Mouse (Mus musculus) right cerebral cortex, postnatal 4 days (tissue): Measurements from ENCODE around the gene Dedd2.
"Not testable (repeated sequence)": the region's sequence is repeated elsewhere in the genome, so short reads cannot be mapped to it uniquely, and the experiment has no call there.

Source experiments
- DNase-seq: peaks from one replicate; pipeline ENCODE4 v3.0.0-alpha.2; 2022

Gene Dedd2

GRCm38 (mm10) chr7:25220457-25221101, at the start of gene Dedd2:
Dedd2 (minus strand) TSS chr7:25220615.
- no peak for DNase-seq

- no peak for DNase-seq
These were observed 49.3 kb upstream of the Dedd2 start for GRCm38 (mm10) chr7:25269545-25270271.

DNA sequence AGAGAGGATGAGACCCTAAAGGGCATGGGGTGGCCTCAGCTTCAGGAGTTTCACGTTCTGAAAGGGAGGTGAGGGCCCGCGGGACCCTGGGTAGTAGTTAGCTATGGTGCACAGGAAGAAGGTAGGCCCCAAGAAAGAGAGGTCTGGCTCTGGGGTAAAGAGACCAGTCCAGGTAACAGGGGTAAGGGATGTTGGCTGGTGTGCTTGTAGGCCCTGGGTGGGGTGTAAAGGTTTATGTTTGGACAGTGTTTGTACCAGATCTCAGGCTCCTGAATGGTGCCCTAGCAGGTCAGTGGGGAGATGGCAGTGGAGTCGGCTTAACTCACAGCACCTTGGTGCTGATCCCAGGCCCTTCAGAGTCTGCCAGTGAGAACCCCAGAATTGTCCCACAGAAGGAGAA, 48.6 kb upstream of the Dedd2 start:
- DNase-seq = peak; percentile 14

GRCm38 (mm10) chr7:25268588-25268987, 48.2 kb upstream of the Dedd2 start:
- no peak for DNase-seq

GRCm38 (mm10) chr7:25267751-25268463, 47.5 kb upstream of the Dedd2 start:
- peak; percentile 98 for DNase-seq

DNA sequence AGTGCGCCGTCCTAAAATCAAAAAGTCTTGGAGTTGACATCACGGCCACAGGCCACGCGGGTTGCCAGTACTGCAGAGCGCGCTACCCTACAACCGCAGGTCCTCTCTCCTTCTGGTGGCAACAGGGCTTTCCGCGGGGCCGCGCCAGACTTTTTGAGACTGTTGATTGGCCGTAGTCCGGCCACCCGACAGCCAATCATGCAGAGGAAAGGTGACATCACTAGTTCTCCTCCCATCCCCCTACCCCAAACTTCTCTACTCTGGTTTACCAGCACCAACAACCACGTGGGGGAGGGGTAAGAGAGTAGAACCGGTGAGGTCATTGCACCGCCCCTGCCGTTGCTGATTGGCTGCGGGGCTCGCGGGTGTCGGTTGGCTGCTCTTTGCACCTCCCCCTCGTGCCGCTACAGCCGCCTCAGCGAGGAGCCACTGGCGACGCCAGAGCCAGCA, 46.9 kb upstream of the Dedd2 start, which contains the start of gene Cic:
Gene Cic, plus strand, starts transcription at position 404 of the 450 bp plus-strand sequence.
- peak; percentile 93 for DNase-seq

- no peak for DNase-seq
These were observed 46.0 kb upstream of the Dedd2 start for GRCm38 (mm10) chr7:25266180-25266962.

GRCm38 (mm10) chr7:25265743-25266142, 45.3 kb upstream of the Dedd2 start:
- not testable (repeated sequence) for DNase-seq

- no peak for DNase-seq
These were observed 43.8 kb upstream of the Dedd2 start for GRCm38 (mm10) chr7:25263968-25264870.

- DNase-seq = no peak
These were observed 41.5 kb upstream of the Dedd2 start for GRCm38 (mm10) chr7:25261896-25262295.

DNA sequence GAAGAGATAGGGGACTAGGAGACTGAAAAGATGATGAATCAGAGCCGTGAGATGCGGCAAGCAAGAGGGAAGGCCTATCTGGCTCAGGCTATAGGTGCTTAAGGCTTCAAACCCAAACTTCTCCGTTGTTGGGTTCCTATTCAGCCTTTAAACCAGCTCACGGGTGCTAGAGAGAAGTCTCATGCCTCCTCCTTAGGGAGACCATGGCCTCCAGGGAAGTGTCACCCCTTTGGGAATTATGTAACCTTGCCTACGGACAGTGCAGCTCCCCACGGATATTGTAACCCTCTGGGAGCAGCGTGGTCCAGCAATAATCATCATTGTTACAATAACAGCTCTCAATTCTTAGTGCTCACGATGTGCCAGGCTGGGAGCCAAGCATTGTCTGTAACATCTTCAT, 31.4 kb upstream of the Dedd2 start:
- no peak for DNase-seq

GRCm38 (mm10) chr7:25251071-25251791, 30.8 kb upstream of the Dedd2 start:
- DNase-seq = peak; percentile 69

GRCm38 (mm10) chr7:25250141-25250972, 29.9 kb upstream of the Dedd2 start, which contains the start of gene Erf:
Erf (minus strand) TSS chr7:25250761.
- DNase-seq = peak; percentile 97

GRCm38 (mm10) chr7:25249314-25250140, 29.1 kb upstream of the Dedd2 start:
- peak; percentile 74 for DNase-seq

DNA sequence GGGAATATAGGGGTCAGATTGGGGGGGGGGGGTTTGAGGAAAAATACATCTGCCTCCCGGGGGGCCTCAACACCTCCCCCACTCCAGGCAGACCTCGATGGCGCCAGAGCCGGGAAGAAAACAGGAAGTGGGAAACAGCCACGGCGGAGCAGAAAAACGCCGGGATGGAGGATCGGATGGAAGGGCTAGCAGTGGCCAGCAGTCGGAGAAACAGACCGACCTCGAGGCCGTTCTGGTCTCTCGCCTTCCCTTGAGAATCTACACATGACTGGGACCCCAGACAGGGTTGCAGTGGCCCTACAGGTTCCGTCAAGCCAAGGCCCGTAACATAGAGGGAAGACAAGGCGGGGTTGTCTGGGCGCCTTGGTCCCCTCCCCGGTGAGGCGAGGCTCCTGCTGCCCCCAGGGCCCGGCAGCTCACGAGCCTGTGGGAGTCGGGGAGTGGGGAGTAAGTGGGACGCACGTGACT, 28.5 kb upstream of the Dedd2 start:
- no peak for DNase-seq

DNA sequence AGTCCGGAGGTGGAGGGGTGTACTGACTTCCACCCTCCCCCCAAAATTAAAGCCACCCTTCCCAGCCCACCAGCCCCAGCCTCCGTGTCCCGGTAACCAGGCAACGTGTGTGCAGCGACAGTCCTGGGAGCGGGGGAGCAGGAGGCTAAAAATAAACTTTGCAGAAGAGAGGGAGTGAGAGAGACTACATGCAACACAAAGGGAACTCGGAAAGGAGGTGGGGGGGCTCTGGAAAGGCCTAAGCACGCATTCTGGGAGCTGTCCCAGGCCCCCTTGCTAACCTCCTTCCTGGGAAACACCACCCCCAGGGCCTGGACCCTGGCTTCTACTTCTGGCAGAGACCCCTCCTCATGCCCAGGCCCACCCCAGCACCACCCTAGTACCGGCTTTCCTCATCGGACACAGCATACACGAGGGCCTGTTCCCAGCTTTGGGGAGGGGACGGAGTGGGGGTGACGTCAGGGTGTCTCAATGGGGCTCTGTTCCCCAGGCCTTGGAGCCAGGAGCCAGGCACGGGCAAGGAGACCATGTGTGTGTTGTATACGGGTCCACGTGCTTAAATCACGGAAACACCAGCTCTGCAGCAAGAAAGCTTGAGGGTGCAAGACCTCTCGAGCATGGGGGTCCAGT, 27.7 kb upstream of the Dedd2 start:
- peak; percentile 66 for DNase-seq

DNA sequence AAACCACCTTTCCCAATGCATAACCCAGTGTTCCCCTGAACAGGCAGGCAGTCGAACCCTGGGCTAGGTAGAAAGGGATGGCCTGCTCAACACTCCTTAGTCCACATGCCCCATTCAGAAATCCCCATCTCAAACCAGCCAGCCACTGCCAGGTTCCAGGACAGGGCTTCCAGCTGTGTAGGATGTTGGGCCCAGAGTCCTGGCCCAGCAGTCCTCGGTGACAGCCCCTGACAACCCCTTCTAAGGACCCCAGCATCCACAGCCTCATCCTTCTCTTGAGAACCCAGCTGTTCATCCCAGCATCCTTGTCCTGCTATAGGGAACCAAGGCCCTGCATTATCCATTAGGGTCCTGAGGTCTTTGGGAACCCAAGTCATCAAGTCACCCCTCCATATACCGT, 27.1 kb upstream of the Dedd2 start:
- DNase-seq = no peak

DNA sequence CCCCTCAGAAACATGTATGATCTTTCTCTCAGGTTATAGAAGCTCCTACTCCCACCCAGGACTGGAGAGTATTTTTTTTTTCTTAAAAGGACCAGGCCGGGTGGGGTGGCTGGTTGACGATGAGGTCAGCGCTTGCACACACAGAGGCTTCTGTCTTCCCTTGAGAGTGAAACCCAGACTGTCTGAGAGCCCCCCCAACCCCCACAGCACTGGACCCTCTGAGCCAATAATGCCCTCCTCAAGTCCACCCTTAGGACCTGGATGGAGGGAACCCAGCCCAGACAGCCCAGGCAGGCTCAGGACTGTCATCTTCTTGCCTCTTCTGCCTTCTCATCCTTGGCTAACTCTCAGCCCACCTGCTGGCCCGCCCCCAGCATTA, 26.3 kb upstream of the Dedd2 start:
- no peak for DNase-seq
